Mouse (Mus musculus) MN1 (cell line): ENCODE results near the gene Smyd4.

Experiments
- DNase-seq: peaks from one replicate; pipeline ENCODE4 v3.0.0-alpha.2; 2016; ENCODE audit warnings: low spot score

The Smyd4 gene

GRCm38 (mm10) chr11:75453991-75454930 lies 106.0 kb downstream of the Smyd4 start, which contains the start of gene Wdr81:
Gene Wdr81 (minus strand): TSS chr11:75454717.
- DNase-seq: peak; percentile 89
